Mouse (Mus musculus) liver, adult 2 months (tissue): ENCODE data around the gene Sbds.

ENCODE experiments used
- CTCF ChIP-seq: fragments of 200-500 bp; IDR thresholded peaks from 2 replicates; pipeline ENCODE4 v1.5.1; 2011; ENCODE audit warnings: low read depth, low read length, control low read depth
- POLR2A ChIP-seq: fragments of 200-500 bp; IDR thresholded peaks from 2 replicates; pipeline ENCODE4 v1.6.1; 2011; ENCODE audit warnings: low read length, control low read depth; ENCODE audit not compliant: insufficient read depth; ENCODE audit errors: extremely low read depth

DNA sequence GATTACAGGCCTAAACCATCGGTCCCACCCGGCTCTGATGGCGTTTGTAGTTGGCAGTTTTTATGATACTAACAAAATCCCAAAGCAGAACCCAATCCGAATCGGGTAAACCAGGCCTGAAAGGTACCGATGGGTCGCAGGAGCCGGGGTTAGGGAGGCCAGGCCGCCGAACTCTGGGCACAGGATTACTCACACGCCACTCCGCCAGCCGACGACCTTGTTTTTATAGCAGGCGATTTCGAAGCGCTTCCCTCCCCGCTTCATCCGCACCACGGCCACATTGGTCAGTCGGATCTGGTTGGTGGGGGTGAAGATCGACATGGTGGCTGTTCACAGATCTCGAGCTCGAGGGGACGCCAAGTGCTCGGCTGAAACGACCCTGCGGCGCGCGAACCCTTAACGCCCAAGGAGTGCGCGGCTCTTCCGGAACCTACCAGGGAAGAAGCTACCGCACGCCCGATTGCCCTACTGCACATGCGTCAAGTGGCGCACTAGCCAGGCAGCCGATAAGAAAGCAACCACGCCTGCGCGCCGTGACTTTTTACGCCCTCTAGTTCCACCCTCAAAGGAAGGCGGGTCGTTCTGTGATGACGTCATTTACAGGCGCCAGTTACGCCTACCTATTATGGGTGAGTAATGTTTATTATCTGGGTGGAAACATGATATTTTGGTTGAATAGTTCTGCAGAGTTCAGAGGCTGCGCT lies at the start of gene Sbds, which contains the start of gene Tyw1:
- TF ChIP-seq CTCF (no peak), POLR2A (peak; percentile 93)
